Comparison of ENCODE assay signal across 25 mouse cellular contexts in genomic region chr16:22403715-22404114, GRCm38 (mm10).
"Had no signal": no experiment of that assay in that cellular context is flagged by ENCODE, and none has a peak within 500 bp of the region (broad histone marks: within the 10 kb centered on the region; RNA-seq: fewer than 3 reads in every experiment).

No protein-coding gene starts in this region.

- H3K36me3 ChIP-seq: hindbrain, embryonic 12.5 days; intestine, embryonic 15.5 days; liver, embryonic 15.5 days had no signal

- H3K27me3 ChIP-seq: heart, embryonic 13.5 days; heart, embryonic 15.5 days; hindbrain, embryonic 12.5 days; intestine, embryonic 15.5 days; limb, embryonic 12.5 days; liver, embryonic 13.5 days; liver, embryonic 15.5 days had no signal

- ATAC-seq: hindbrain, embryonic 16.5 days; inflammation-experienced regulatory T-cells, adult 6 months; intestine, embryonic 15.5 days; intestine, postnatal 0 days had no signal

- H3K4me3 ChIP-seq: heart, adult 2 months; heart, embryonic 13.5 days; heart, embryonic 15.5 days; hindbrain, embryonic 12.5 days; intestine, embryonic 15.5 days; layer of hippocampus, adult 2 months; left cerebral cortex, adult 2 months; limb, embryonic 10.5 days; limb, embryonic 12.5 days; liver, embryonic 13.5 days; liver, embryonic 15.5 days had no signal

- H3K4me1 ChIP-seq: liver, embryonic 13.5 days; liver, embryonic 15.5 days had no signal

- DNase-seq: gastrocnemius, postnatal 14 days; gastrocnemius, postnatal 36 days; heart, adult 11 months; heart, adult 2 months; heart, postnatal 14 days; heart, postnatal 36 days; kidney, adult 18-20 months; kidney, adult 8-10 months; kidney, postnatal 10 days; kidney, postnatal 25 days; kidney, postnatal 4 days; liver; liver, embryonic 13.5 days had no signal

- H3K9me3 ChIP-seq: heart, embryonic 13.5 days; heart, embryonic 15.5 days; hindbrain, embryonic 12.5 days; intestine, embryonic 15.5 days; limb, embryonic 10.5 days; limb, embryonic 12.5 days; liver, embryonic 13.5 days; liver, embryonic 15.5 days had no signal
